Mouse (Mus musculus) cerebellum, adult 18-20 months (tissue): ENCODE results near the gene Cks1brt.
"Not testable (repeated sequence)": the region's sequence is repeated elsewhere in the genome, so short reads cannot be mapped to it uniquely, and the experiment has no call there.

Source experiments
- DNase-seq, 2 experiments: peaks; one replicate each; pipeline ENCODE4 v3.0.0; 2021

Cks1brt gene

GRCm38 (mm10) chr8:85151624-85152023 lies at the start of gene Cks1brt:
Gene Cks1brt, plus strand, starts transcription at chr8:85151924.
- DNase-seq, result no peak

DNA sequence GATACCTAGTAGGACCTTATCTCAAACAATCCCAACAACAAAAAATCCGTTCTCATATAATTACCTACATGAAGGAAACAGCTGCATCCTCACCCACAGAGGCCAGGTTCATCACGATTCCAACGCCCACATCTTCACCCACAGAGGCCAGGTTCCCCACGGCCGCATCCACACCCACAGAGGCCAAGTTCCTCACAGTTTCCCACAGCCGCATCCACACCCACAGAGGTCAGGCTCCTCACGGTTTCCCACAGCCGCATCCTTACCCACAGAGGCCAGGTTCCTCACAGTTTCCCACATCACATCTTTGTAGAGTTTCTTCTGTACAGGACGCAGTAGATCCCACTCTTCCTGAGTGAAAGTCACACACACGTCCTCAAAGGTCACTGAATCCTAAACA lies 38.5 kb upstream of the Cks1brt start:
- no peak for DNase-seq

GRCm38 (mm10) chr8:85115501-85115900 lies 36.2 kb upstream of the Cks1brt start:
- no peak for DNase-seq

DNA sequence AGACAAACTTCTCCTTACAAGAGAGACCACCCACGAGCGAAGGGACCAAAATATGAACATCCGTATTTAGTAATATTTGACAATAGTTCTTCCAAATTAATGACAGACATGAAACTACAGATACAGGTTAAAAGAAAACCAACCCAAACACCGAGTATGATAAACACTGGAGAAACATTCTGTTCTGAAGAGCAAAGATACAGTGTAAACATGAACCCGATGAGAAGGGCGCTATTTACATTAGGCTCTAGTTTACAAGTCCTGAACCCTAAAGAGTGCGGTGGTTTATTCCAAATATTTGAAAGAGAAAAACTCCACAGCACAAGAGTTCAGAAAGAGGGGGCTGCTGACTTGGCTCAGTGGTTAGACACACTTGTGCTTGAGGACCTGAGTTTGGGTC lies 34.7 kb upstream of the Cks1brt start:
- no peak for DNase-seq

DNA sequence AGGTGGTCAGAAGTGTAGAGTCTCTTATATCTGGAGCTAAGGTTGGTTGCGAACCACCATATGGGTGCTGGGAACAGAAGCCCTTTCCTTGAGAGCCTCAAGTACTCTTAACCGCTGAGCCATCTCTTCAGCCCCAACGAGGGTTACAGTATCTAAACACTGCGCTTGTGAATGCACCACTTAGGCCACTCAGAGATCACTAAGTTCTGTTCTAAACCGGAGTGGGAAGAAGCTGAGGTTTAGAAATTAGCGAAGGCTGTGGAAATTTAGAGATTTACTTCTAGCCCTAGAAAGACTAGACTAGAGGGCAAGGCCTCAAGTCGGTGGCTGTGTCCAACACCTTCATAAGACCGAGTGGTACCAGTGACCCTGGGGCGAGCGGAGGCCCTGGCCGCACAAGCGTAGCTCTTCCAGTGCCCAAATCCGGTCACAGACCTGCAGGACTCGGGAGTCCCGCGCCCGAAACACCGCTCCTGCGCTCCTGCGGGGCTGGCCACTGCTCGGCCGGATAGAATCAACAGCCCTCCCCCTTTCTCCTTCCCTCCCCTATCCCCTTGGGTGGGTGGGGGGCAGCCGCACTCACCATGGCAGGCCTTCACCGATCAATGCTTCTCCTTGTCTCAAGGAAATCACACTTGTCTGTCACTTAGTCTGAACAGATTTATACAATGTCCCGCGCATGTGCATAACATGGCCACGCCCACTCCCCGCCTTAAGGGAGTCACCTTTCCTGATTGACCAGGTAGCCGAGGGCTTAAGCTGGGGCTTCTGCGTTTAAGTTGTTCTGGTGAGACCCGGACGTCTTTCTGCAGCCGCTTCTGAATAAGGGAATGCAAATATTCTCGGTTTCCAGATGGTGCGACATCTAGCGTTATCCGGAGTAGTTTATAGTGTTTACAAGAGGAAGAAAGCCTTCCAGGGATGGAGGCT lies 32.4 kb upstream of the Cks1brt start:
- DNase-seq, result peak; percentile 88 to 93

DNA sequence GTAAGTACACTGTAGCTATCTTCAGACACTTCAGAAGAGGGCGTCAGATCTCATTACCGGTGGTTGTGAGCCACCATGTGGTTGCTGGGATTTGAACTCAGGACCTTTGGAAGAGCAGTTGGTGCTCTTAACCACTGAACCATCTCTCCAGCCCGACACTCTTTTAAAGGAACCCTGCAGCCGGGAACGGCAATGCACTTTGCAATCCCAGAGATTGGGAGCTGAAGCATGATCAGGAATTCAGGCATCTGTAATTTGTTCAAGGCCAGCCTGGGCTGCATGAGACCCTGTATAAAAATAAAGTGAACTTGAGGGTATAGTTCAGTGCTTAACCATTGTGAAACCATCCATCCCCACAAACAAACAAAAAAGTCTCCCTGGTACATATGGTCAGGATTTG lies 31.5 kb upstream of the Cks1brt start:
- not testable (repeated sequence) for DNase-seq

DNA sequence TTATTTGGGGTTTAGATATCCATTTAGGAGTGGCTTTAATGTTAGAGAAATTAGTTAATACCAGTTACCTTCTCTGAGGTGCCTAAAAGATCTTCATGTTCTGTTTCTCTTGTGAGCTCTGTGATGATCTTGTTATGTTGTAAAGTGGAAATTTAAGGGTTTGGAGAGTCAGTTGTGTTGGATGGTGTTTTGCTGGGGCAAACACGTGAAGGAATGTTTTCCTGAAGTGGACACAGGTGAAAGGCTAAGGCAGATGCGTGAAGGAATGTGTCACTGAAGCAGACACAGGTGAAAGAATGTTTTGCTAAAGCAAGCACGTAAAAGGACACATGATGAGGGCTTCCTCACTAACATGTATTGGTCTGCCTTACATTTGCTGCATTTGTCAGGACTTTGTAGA lies 28.7 kb upstream of the Cks1brt start, which contains the start of gene Zfp791:
TSS of gene Zfp791 (minus strand) at position 101 of the 400 bp plus-strand sequence.
- no peak for DNase-seq

DNA sequence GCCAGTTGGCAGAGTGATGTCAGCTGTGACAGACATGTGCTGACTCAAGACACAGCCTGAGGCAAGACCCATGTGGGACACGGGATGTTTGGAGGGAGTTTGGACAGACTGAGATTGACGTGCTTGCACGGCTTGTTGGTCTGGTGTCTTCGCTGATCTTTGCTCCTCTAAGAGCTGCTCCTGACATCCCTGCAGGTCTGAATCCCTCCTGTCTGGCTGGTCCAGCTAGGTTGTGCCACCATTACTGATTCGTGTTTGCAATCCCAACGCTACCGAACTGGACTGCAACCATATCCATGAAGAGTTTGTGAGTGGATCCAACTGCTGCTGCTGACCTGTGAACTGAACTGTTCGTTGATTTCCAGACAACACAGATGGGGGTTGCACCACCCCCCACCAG lies 28.0 kb upstream of the Cks1brt start:
- no peak for DNase-seq

- DNase-seq, result no peak
These were observed 19.4 kb upstream of the Cks1brt start for GRCm38 (mm10) chr8:85132335-85132734.

DNA sequence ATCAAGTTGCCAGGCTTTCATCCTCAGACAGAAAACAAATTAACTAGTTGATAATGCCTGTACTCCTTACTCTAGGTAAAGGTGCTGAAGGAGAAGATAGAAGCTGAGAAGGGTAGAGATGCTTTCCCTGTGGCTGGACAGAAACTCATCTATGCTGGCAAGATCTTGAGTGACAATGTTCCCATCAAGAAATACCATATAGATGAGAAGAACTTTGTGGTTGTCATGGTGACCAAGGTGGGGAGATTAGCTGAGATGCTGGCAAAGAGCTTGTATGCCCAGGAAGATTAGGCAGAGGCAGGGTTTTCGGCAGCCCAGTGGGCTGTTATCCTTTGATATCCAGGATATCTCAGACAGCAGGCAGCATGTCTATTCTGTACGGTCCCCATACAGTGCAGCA lies 16.0 kb upstream of the Cks1brt start:
- not testable (repeated sequence) for DNase-seq

DNA sequence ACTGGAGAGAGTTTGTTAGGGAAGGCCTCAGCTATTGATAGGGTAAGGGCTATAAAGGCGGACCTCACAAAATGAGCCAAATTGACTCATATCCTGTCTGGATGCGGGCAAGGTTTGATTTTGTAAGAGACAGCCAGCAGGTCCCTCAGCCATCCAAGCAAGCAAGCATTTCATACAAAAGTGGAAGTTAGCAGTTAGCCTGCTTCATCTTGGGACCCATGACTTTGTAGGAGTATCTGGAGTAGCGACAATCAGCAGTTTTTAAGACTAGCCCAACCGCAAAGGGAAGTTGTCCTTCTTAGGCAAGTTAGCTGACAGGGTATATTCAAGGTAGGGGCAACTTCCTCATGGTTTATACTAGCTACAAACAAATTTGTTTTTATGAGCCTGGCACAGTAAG lies 9.2 kb upstream of the Cks1brt start:
- no peak for DNase-seq

GRCm38 (mm10) chr8:85171291-85171690 lies 19.6 kb downstream of the Cks1brt start:
- peak; percentile 43 to 44 for DNase-seq

GRCm38 (mm10) chr8:85175892-85176291 lies 24.2 kb downstream of the Cks1brt start:
- DNase-seq, result no peak

DNA sequence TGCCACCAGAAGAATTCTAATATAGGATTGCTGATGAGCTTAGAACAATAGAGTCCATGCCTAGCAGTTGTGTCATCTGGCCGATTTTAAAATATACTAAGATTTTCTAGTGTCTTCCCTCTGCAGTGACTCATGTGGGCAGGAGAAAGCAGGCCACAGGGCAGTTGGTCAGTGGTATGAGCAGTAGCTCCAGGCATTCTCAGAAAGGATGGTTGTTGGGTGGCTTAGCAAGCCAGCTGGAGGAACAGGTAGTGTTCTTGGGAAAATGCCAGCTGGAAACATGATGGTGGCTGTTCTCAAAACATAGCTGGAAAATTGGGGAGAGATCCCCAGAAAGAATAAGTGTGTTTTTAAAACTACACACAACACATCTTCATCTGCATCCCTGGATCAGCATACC lies 40.6 kb downstream of the Cks1brt start:
- no peak for DNase-seq

DNA sequence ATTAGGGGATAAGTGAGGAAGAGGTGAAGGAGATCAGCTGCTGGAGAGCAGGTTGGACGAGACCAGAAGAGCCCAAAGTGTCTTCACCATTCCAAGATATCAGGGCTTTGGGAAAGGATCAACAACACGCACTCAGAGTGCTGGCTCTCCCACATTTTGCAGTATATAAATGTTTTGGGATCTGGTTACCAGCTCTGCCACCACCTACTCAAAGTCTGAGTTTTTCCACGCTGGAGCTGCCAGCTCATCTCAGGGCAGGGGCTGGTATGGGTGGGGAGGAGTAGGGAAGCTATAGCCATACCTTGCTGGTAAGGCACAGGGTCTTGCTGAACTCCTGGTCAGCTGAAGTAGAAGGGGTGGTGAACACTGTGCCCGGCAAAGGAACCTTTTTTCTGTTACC lies 68.5 kb downstream of the Cks1brt start:
- no peak for DNase-seq

DNA sequence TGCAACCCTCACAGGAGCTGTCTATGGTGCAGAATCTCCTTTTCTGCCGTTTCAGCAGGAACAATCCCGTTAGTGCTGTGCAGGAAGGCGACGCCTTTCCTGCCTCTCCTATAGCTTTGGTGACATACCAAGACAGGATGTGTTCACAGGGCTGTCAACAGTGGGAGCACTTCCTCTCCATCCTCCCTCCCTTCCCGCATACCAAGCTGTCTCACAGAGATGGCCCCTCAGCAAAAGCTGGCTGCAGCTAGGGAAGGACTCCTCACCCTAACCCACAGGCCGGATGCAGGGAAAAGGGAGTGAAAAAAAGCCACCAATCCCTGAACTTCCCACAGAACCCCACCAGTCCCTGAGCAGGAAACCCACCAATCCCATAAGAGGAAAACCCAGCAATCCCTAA lies 69.3 kb downstream of the Cks1brt start:
- DNase-seq, result no peak
